Mouse (Mus musculus) monocyte, adult 5-6 weeks (primary cell): ENCODE measurements around the gene Prrc2b. TPM values are rescaled to one million over a fixed set of nuclear protein-coding genes. Genes with fewer than 3 reads are reported as not detected.

Experiments used
- ATAC-seq: fragments of 153-309, 156-312 bp; replicated peaks from 2 replicates; pipeline ENCODE4 v1.8.0; 2017; ENCODE audit warnings: mild to moderate bottlenecking; ENCODE audit not compliant: low TSS enrichment, insufficient number of reproducible peaks, severe bottlenecking, poor library complexity, low FRiP score
- total RNA-seq: library from RNA; stranded (forward); fragments of 200-1000, 200-491, 200-594 nt; gene quantifications from 3 replicates; pipeline ENCODE4 v1.2.3, GENCODE M21; 2017

The Prrc2b gene
- total RNA-seq, 1 experiment from 2014 or later: 22.1 TPM

- ATAC-seq: no peak
These were observed 89.7 kb downstream of the Prrc2b start for GRCm38 (mm10) chr2:32240591-32240990.

GRCm38 (mm10) chr2:32242986-32243385, 92.1 kb downstream of the Prrc2b start:
- no peak for ATAC-seq

- no peak for ATAC-seq
These were observed 95.9 kb downstream of the Prrc2b start for GRCm38 (mm10) chr2:32246741-32247140.

GRCm38 (mm10) chr2:32248377-32249361, 97.8 kb downstream of the Prrc2b start:
- ATAC-seq: no peak

GRCm38 (mm10) chr2:32251791-32252527, 101.1 kb downstream of the Prrc2b start:
- ATAC-seq: no peak

GRCm38 (mm10) chr2:32252658-32253057, 101.8 kb downstream of the Prrc2b start:
- no peak for ATAC-seq

GRCm38 (mm10) chr2:32253352-32253751, 102.5 kb downstream of the Prrc2b start:
- ATAC-seq: no peak

- no peak for ATAC-seq
These were observed 103.7 kb downstream of the Prrc2b start for GRCm38 (mm10) chr2:32254563-32254962.

- no peak for ATAC-seq
These were observed 105.4 kb downstream of the Prrc2b start for GRCm38 (mm10) chr2:32256273-32256672.

GRCm38 (mm10) chr2:32258887-32259533, 108.1 kb downstream of the Prrc2b start:
- no peak for ATAC-seq

- peak; percentile 88 for ATAC-seq
These were observed 109.0 kb downstream of the Prrc2b start, which contains the start of gene Uck1 for GRCm38 (mm10) chr2:32259657-32260417. TSS of gene Uck1 (minus strand) at chr2:32260159.

GRCm38 (mm10) chr2:32260635-32261034, 109.8 kb downstream of the Prrc2b start:
- ATAC-seq: 0 out of 2 replicates have a peak, but pooled peaks have one; percentile 28

- no peak for ATAC-seq
These were observed 124.9 kb downstream of the Prrc2b start for GRCm38 (mm10) chr2:32275823-32276222.

- ATAC-seq: no peak
These were observed 131.4 kb downstream of the Prrc2b start for GRCm38 (mm10) chr2:32282289-32282688.

GRCm38 (mm10) chr2:32282727-32283126, 131.8 kb downstream of the Prrc2b start:
- peak; percentile 75 for ATAC-seq

GRCm38 (mm10) chr2:32283986-32284385, 133.1 kb downstream of the Prrc2b start:
- no peak for ATAC-seq
